Mouse (Mus musculus) liver, embryonic 12.5 days (tissue): ENCODE results near the gene Hnrnpm. TPM values are rescaled to one million over a fixed set of nuclear protein-coding genes. Genes with fewer than 3 reads are reported as not detected.
"Not testable (repeated sequence)": the region's sequence is repeated elsewhere in the genome, so short reads cannot be mapped to it uniquely, and the experiment has no call there.

Experiments
- ATAC-seq: fragments of 200-750 bp; cut with Nextera tagmentation; 2 replicates; pipeline ENCODE4 v1.8.0; 2017; ENCODE audit warnings: moderate number of reproducible peaks, mild to moderate bottlenecking, moderate library complexity
- H3K27ac ChIP-seq: fragments of 300-500 bp; sonication (generic); 2 replicates; pipeline ENCODE4 v1.5.1; 2016; ENCODE audit warnings: mild to moderate bottlenecking
- H3K27me3 ChIP-seq: fragments of 300-500 bp; sonication (generic); replicated peaks from 2 replicates; pipeline ENCODE4 v1.6.1; 2016; ENCODE audit warnings: mild to moderate bottlenecking, moderate library complexity
- H3K36me3 ChIP-seq: fragments of 300-500 bp; sonication (generic); 2 replicates; pipeline ENCODE4 v1.6.1; 2016; ENCODE audit warnings: mild to moderate bottlenecking, moderate library complexity
- H3K4me1 ChIP-seq: fragments of 300-500 bp; sonication (generic); 2 replicates; pipeline ENCODE4 v1.6.1; 2016
- H3K4me2 ChIP-seq: fragments of 300-500 bp; sonication (generic); 2 replicates; pipeline ENCODE4 v1.6.1; 2016; ENCODE audit warnings: mild to moderate bottlenecking, moderate library complexity
- H3K4me3 ChIP-seq: fragments of 300-500 bp; sonication (generic); 2 replicates; pipeline ENCODE4 v1.5.1; 2016; ENCODE audit warnings: mild to moderate bottlenecking, moderate library complexity
- H3K9ac ChIP-seq: fragments of 300-500 bp; sonication (generic); 2 replicates; pipeline ENCODE4 v1.6.1; 2016; ENCODE audit warnings: mild to moderate bottlenecking, moderate library complexity
- H3K9me3 ChIP-seq: fragments of 300-500 bp; sonication (generic); replicated peaks from 2 replicates; pipeline ENCODE4 v1.6.1; 2016; ENCODE audit warnings: mild to moderate bottlenecking, moderate library complexity
- WGBS: fragments of 180-500 bp; shearing (Covaris S2); methylation state at CpG from one replicate; pipeline ENCODE4 v1.1.7; 2016; ENCODE audit not compliant: insufficient replicate concordance; 5-methylcytosine and 5-hydroxymethylcytosine counted together
- polyA plus RNA-seq: library from polyadenylated mRNA; unstranded; fragments of >200 nt; fragmentation: Nextera tagmentation; extraction: Ambion mirVana; gene quantifications from 2 replicates; pipeline ENCODE4 v1.2.1, GENCODE M21; 2016

The Hnrnpm gene
- polyA plus RNA-seq, 1 experiment from 2014 or later, result 222 TPM

- Histone ChIP-seq H3K27me3 (no peaks in the 10 kb centered on the region), H3K4me3 (no peak overlapping the region), H3K9me3 (no peaks in the 10 kb centered on the region), H3K4me1 (peaks cover 30% of the 10 kb centered on the region), H3K27ac (no peak overlapping the region), H3K36me3 (peaks cover 23% of the 10 kb centered on the region), H3K4me2 (no peak overlapping the region), H3K9ac (no peak overlapping the region)
- WGBS, result 77% methylated on average over 3 of the region's 3 CpGs
- no peak for ATAC-seq
These were observed 59.4 kb downstream of the Hnrnpm start for GRCm38 (mm10) chr17:33627281-33627680.

- H3K27ac ChIP-seq, H3K9me3 ChIP-seq, H3K4me1 ChIP-seq, H3K36me3 ChIP-seq, H3K27me3 ChIP-seq, H3K4me2 ChIP-seq, H3K4me3 ChIP-seq, ATAC-seq, H3K9ac ChIP-seq: not testable (repeated sequence)
- WGBS, result 72% methylated on average over 5 of the region's 5 CpGs
These were observed 72.9 kb downstream of the Hnrnpm start for GRCm38 (mm10) chr17:33613726-33614125.

- no peak for ATAC-seq
- Histone ChIP-seq H3K4me3 (no peak overlapping the region), H3K27me3 (no peaks in the 10 kb centered on the region), H3K9me3 (no peaks in the 10 kb centered on the region), H3K9ac (no peak overlapping the region), H3K36me3 (no peaks in the 10 kb centered on the region), H3K27ac (no peak overlapping the region), H3K4me2 (no peak overlapping the region), H3K4me1 (peaks cover 17% of the 10 kb centered on the region)
- WGBS, result 55% methylated on average over 7 of the region's 7 CpGs
These were observed 76.1 kb downstream of the Hnrnpm start for GRCm38 (mm10) chr17:33610548-33610947.

- H3K36me3 ChIP-seq, result no peaks in the 10 kb centered on the region
- H3K27ac ChIP-seq, result peak overlapping the region; percentile 47; the same call in 1 of the 2 replicates
- ATAC-seq, result peak; percentile 90
- no peaks in the 10 kb centered on the region for H3K9me3 ChIP-seq
- peak overlapping the region; percentile 33 for H3K4me2 ChIP-seq
- H3K4me3 ChIP-seq, result no peak overlapping the region
- peaks cover 17% of the 10 kb centered on the region for H3K4me1 ChIP-seq
- WGBS, result 22% methylated on average over 2 of the region's 2 CpGs
- H3K9ac ChIP-seq, result no peak overlapping the region; the same call in 1 of the 2 replicates
- no peaks in the 10 kb centered on the region for H3K27me3 ChIP-seq
These were observed 79.4 kb downstream of the Hnrnpm start for GRCm38 (mm10) chr17:33607273-33607672.

- ATAC-seq, result no peak
- 76% methylated on average over 12 of the region's 12 CpGs for WGBS
- Histone ChIP-seq H3K36me3 (peaks cover 7% of the 10 kb centered on the region; the same call in 1 of the 2 replicates), H3K27ac (no peak overlapping the region), H3K9ac (no peak overlapping the region), H3K4me3 (no peak overlapping the region), H3K4me1 (peaks cover 4% of the 10 kb centered on the region), H3K27me3 (no peaks in the 10 kb centered on the region), H3K9me3 (peaks cover 7% of the 10 kb centered on the region; the same call in 1 of the 2 replicates), H3K4me2 (no peak overlapping the region)
These were observed 84.7 kb downstream of the Hnrnpm start for GRCm38 (mm10) chr17:33601947-33602346.

- no peak overlapping the region for H3K4me2 ChIP-seq
- H3K4me1 ChIP-seq, result no peaks in the 10 kb centered on the region
- H3K4me3 ChIP-seq, result no peak overlapping the region
- WGBS, result 76% methylated on average over 3 of the region's 3 CpGs
- no peak overlapping the region for H3K9ac ChIP-seq
- peaks cover 7% of the 10 kb centered on the region; the same call in 1 of the 2 replicates for H3K36me3 ChIP-seq
- no peaks in the 10 kb centered on the region for H3K27me3 ChIP-seq
- peaks cover 7% of the 10 kb centered on the region; the same call in 1 of the 2 replicates for H3K9me3 ChIP-seq
- no peak overlapping the region for H3K27ac ChIP-seq
- no peak for ATAC-seq
These were observed 85.8 kb downstream of the Hnrnpm start for GRCm38 (mm10) chr17:33600831-33601230.

DNA sequence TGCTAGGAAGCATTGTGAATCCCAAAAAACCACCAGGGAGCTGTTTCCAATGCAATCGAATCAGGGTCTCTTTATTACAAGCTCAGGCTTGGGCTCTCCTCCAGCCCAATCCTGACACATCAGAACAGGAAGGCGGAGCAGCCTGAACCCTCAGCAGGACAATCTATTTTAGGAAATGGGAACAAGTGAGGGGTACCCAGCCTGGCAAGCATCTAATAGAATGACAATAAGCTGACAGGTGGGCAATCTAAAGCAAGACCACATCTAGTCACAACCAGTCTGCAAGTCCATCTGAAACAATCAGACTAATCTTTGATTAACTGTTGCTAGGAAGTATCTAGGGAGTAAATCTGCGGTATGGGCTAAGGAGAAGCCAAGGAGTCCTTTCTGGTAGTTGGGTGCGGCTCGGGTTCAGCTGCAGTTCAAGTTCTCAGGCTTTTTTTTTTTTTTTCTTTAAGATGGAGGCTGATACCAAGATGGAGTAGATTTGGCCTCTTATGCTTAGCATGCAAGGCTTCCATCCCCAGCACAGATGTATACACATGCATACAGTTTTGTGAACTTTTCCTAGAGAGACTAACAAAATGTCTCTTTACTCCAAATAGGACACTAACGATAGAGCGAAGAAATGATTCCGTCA is 86.7 kb downstream of the Hnrnpm start:
- H3K9me3 ChIP-seq, result peaks cover 7% of the 10 kb centered on the region; the same call in 1 of the 2 replicates
- no peaks in the 10 kb centered on the region for H3K4me1 ChIP-seq
- H3K9ac ChIP-seq, result no peak overlapping the region
- H3K4me2 ChIP-seq, result no peak overlapping the region
- no peak for ATAC-seq
- no peaks in the 10 kb centered on the region for H3K27me3 ChIP-seq
- H3K4me3 ChIP-seq, result no peak overlapping the region
- H3K27ac ChIP-seq, result no peak overlapping the region
- H3K36me3 ChIP-seq, result peaks cover 7% of the 10 kb centered on the region; the same call in 1 of the 2 replicates
- 84% methylated on average over 8 of the region's 8 CpGs for WGBS

GRCm38 (mm10) chr17:33598506-33598905 is 88.2 kb downstream of the Hnrnpm start:
- ATAC-seq, result no peak
- Histone ChIP-seq H3K9ac (no peak overlapping the region), H3K4me1 (no peaks in the 10 kb centered on the region), H3K36me3 (peaks cover 7% of the 10 kb centered on the region; the same call in 1 of the 2 replicates), H3K4me3 (no peak overlapping the region), H3K27me3 (no peaks in the 10 kb centered on the region), H3K9me3 (peaks cover 7% of the 10 kb centered on the region; the same call in 1 of the 2 replicates), H3K27ac (no peak overlapping the region), H3K4me2 (no peak overlapping the region)
- WGBS, result 75% methylated on average over 5 of the region's 5 CpGs

GRCm38 (mm10) chr17:33597271-33597670 is 89.4 kb downstream of the Hnrnpm start:
- Histone ChIP-seq H3K27ac (no peak overlapping the region), H3K9me3 (peaks cover 7% of the 10 kb centered on the region; the same call in 1 of the 2 replicates), H3K9ac (no peak overlapping the region), H3K4me1 (no peaks in the 10 kb centered on the region), H3K27me3 (no peaks in the 10 kb centered on the region), H3K4me3 (no peak overlapping the region), H3K36me3 (peaks cover 7% of the 10 kb centered on the region; the same call in 1 of the 2 replicates), H3K4me2 (no peak overlapping the region)
- ATAC-seq, result no peak

Other genes starting within 250 kb of the Hnrnpm start
- 12.3 and 13.7 TPM in 2 replicates for gene Adamts10, start 162.7 kb downstream of the Hnrnpm start, polyA plus RNA-seq
- gene Myo1f, start 131.2 kb downstream of the Hnrnpm start, polyA plus RNA-seq, result 7.4 and 8.5 TPM in 2 replicates
- gene Zfp414, start 57.8 kb downstream of the Hnrnpm start, polyA plus RNA-seq, result 22.4 and 23.2 TPM in 2 replicates
- 0.69 and 1.2 TPM in 2 replicates for gene Pram1, start 48.8 kb downstream of the Hnrnpm start, polyA plus RNA-seq
- 196 and 205 TPM in 2 replicates for gene March2, start 31.8 kb upstream of the Hnrnpm start, polyA plus RNA-seq
- gene Rab11b, start 73.7 kb upstream of the Hnrnpm start, polyA plus RNA-seq, result 147 and 169 TPM in 2 replicates
- 17.3 and 21.0 TPM in 2 replicates for gene Angptl4, start 95.0 kb upstream of the Hnrnpm start, polyA plus RNA-seq
- gene Kank3, start 123.7 kb upstream of the Hnrnpm start, polyA plus RNA-seq, result 12.6 and 13.2 TPM in 2 replicates
- gene Rps28, start 137.7 kb upstream of the Hnrnpm start, polyA plus RNA-seq, result 689 and 715 TPM in 2 replicates
- 296 and 311 TPM in 2 replicates for gene Ndufa7, start 137.7 kb upstream of the Hnrnpm start, polyA plus RNA-seq
- gene Cd320, start 156.2 kb upstream of the Hnrnpm start, polyA plus RNA-seq, result 22.2 and 24.1 TPM in 2 replicates
- not detected in 2 replicates for gene Gm7029, start 187.0 kb upstream of the Hnrnpm start, polyA plus RNA-seq
- gene Kifc1, start 203.8 kb upstream of the Hnrnpm start, polyA plus RNA-seq, result 4.8 and 6.0 TPM in 2 replicates
- 0.51 and 0.78 TPM in 2 replicates for gene Platr17, start 218.3 kb upstream of the Hnrnpm start, polyA plus RNA-seq
- 33.4 and 37.1 TPM in 2 replicates for gene Daxx, start 222.6 kb upstream of the Hnrnpm start, polyA plus RNA-seq
- 29.4 and 30.1 TPM in 2 replicates for gene Tapbp, start 229.0 kb upstream of the Hnrnpm start, polyA plus RNA-seq
- gene Zbtb22, start 229.0 kb upstream of the Hnrnpm start, polyA plus RNA-seq, result 13.6 and 14.8 TPM in 2 replicates
- 17.3 and 18.4 TPM in 2 replicates for gene Rgl2, start 242.7 kb upstream of the Hnrnpm start, polyA plus RNA-seq